Mouse (Mus musculus) bone marrow macrophage, adult 2 months (primary cell): ENCODE data around the gene Slc4a8.

Experiments
- CTCF ChIP-seq: IDR thresholded peaks from 2 replicates; pipeline ENCODE4 v1.5.1; 2012; ENCODE audit warnings: low read depth, mild to moderate bottlenecking, low read length, moderate library complexity
- POLR2A ChIP-seq: IDR thresholded peaks from 2 replicates; pipeline ENCODE4 v1.6.1; 2012; ENCODE audit warnings: mild to moderate bottlenecking, low read depth, low read length, borderline replicate concordance

DNA sequence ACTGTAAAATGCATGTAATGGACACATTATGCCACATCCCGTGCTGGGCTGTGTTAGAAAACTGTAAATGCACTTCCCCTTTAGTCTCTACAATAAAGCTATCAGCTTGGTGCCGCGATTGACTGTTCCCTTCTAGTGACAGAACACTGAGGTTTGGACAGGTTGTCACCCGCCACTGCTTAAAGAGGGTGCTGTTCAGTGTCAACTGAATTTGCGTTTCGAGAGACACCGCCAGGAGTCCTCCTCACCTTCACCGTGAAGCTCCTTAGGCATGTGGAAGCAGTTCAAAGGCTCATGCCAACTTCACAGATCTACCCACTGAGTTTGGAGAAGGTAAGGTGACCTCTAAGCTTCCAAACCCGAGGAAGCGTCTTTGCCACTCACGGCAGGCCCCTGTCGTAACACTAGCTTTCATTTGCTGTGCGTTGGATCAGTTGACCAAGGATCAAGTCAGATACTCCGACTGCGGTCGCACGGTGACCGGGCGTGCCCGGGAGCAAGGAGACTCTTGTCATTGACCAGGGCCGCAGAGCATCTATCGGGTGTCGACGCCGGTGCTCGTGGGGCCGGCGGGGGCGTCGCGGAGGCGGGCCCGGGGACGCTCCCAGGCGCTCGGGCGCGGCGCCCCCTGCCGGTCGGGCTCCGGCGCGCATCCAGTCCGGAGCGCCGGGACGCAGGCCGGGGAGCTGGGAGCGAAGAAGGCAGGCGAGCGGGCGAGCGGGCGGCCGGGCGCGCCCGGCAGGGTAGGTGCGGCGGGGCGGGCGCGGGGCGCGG, 108.6 kb downstream of the Slc4a8 start:
- TF ChIP-seq CTCF: peak; percentile 25; the same call in 1 of the 2 replicates
- TF ChIP-seq POLR2A: no peak
